Mouse (Mus musculus) regulatory T cell (primary cell): ENCODE data around the gene Hist2h3c1.
"Not testable (repeated sequence)": the region's sequence is repeated elsewhere in the genome, so short reads cannot be mapped to it uniquely, and the experiment has no call there.

Experiments
- in situ Hi-C: fragments of 300-600 bp; cut with MboI, MseI; formaldehyde crosslinking; loops from one replicate; pipeline ENCODE4 v1.15.1; 2025; ENCODE audit warnings: high pct_unique_total_duplicates

Hist2h3c1 gene

GRCm38 (mm10) chr3:96246427-96246856 is at the start of gene Hist2h3c1:
Hist2h3c1 (plus strand) TSS chr3:96246685.
- in situ Hi-C loops, result not testable (repeated sequence)

GRCm38 (mm10) chr3:96197129-96197749 is 49.2 kb upstream of the Hist2h3c1 start:
- in situ Hi-C loops, result no loop called here

- in situ Hi-C loops, result no loop called here
Observed at GRCm38 (mm10) chr3:96198181-96198580, 48.3 kb upstream of the Hist2h3c1 start.

GRCm38 (mm10) chr3:96198601-96199251 is 47.8 kb upstream of the Hist2h3c1 start:
- in situ Hi-C loops, result not testable (repeated sequence)

GRCm38 (mm10) chr3:96199731-96200130 is 46.8 kb upstream of the Hist2h3c1 start:
- in situ Hi-C loops, result no loop called here

GRCm38 (mm10) chr3:96207819-96208218 is 38.7 kb upstream of the Hist2h3c1 start:
- in situ Hi-C loops, result no loop called here

GRCm38 (mm10) chr3:96209242-96209641 is 37.2 kb upstream of the Hist2h3c1 start:
- in situ Hi-C loops, result no loop called here

GRCm38 (mm10) chr3:96219191-96219641 is 27.3 kb upstream of the Hist2h3c1 start:
- in situ Hi-C loops, result no loop called here

- in situ Hi-C loops, result no loop called here
Observed at GRCm38 (mm10) chr3:96219661-96220130, 26.8 kb upstream of the Hist2h3c1 start, which contains the start of the genes Bola1 and Hist2h2ab. Bola1 (minus strand) TSS chr3:96219709. Hist2h2ab (plus strand) TSS chr3:96219865.

- in situ Hi-C loops, result not testable (repeated sequence)
Observed at GRCm38 (mm10) chr3:96220131-96220764, 26.2 kb upstream of the Hist2h3c1 start.

- in situ Hi-C loops, result no loop called here
Observed at GRCm38 (mm10) chr3:96220765-96221639, 25.5 kb upstream of the Hist2h3c1 start, which contains the start of the genes Hist2h2ac and Hist2h2be. Hist2h2ac (minus strand) TSS chr3:96220880. Hist2h2be (plus strand) TSS chr3:96221119.

GRCm38 (mm10) chr3:96221640-96222038 is 24.8 kb upstream of the Hist2h3c1 start:
- in situ Hi-C loops, result no loop called here

GRCm38 (mm10) chr3:96222774-96223173 is 23.7 kb upstream of the Hist2h3c1 start:
- in situ Hi-C loops, result no loop called here

GRCm38 (mm10) chr3:96225421-96225820 is 21.1 kb upstream of the Hist2h3c1 start:
- in situ Hi-C loops, result no loop called here

GRCm38 (mm10) chr3:96226695-96227648 is 19.5 kb upstream of the Hist2h3c1 start:
- in situ Hi-C loops, result no loop called here

GRCm38 (mm10) chr3:96228828-96229227 is 17.7 kb upstream of the Hist2h3c1 start:
- in situ Hi-C loops, result no loop called here

- in situ Hi-C loops, result no loop called here
Observed at GRCm38 (mm10) chr3:96230404-96230803, 16.1 kb upstream of the Hist2h3c1 start.

- in situ Hi-C loops, result no loop called here
Observed at GRCm38 (mm10) chr3:96230910-96231757, 15.4 kb upstream of the Hist2h3c1 start.

GRCm38 (mm10) chr3:96231758-96232120 is 14.7 kb upstream of the Hist2h3c1 start:
- in situ Hi-C loops, result no loop called here
